Mouse (Mus musculus) hindlimb bud, embryonic 11.5 days (tissue): ENCODE measurements around the gene Tacc2.
A peak's percentile ranks its signal among the peaks of the same experiment; 100 is the strongest.

Experiments used
- DNase-seq: peaks from one replicate; pipeline ENCODE4 v3.0.0-alpha.2; 2012; ENCODE audit warnings: low read depth, low spot score; ENCODE audit errors: extremely low spot score

The Tacc2 gene

GRCm38 (mm10) chr7:130677541-130678274, 100.5 kb downstream of the Tacc2 start:
- no peak for DNase-seq

DNA sequence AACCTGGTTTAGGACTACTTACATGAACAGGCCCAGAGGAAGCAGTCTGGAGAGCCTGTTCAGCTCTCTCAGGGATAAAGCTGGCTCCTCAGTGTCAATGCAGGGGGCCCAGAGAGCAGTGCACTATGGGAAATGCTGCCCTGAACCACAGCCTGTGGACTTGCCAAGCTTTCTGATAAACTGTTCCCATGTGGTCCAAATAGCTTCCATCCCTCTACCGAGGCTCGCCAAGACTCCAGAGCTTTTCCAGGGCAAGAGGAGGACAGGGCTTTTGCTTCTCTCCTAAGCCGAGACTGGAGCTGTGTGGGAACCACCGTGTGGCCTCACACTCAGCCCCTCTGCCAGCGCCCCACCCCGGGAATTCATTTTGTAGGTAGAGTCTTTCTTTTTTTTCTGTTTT, 101.2 kb downstream of the Tacc2 start:
- no peak for DNase-seq

- DNase-seq, result no peak
These were observed 104.6 kb downstream of the Tacc2 start for GRCm38 (mm10) chr7:130681798-130682197.

DNA sequence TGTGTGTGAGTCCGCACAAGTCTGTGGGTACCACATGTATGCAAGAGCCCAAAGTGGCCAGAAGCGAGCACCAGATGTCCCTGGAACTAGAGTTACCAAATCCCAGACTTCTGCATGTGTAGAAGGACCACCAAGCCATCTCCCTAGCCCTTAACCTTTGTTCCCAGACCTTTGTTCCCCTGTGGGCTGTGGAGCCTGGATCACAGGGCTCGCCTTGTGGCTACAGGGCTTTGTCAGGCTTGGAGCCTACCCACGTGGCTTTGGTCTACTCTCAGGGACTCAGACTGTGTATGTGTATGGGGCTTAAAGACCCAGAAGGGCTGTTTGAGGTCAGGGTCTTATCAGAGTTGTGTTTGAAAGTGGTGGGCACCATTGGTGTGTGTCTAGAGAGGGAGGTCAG, 111.4 kb downstream of the Tacc2 start:
- DNase-seq, result no peak

DNA sequence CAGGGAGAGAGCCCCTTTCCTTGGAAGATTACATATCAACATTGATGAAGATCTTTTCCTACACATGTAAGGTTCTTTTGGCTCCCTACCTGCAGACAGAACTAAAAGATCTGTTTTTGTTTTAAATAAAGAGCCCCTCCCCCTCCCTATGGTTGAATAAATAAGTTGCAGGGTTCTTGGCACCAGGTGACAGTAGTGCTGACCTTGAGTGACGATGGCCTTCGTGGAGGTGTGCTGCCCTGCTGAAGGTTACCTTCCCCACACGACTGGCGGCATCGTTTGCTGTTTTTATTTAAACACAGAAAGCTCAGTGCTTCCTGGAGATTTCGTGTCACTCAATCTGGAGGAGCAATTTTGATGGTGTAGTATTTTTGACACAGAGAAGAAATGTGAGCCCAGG, 113.6 kb downstream of the Tacc2 start:
- DNase-seq, result no peak

- no peak for DNase-seq
These were observed 114.7 kb downstream of the Tacc2 start for GRCm38 (mm10) chr7:130691931-130692330.

GRCm38 (mm10) chr7:130692392-130692942, 115.2 kb downstream of the Tacc2 start:
- peak; percentile 60 for DNase-seq

GRCm38 (mm10) chr7:130692943-130693799, 115.9 kb downstream of the Tacc2 start:
- peak; percentile 18 for DNase-seq

DNA sequence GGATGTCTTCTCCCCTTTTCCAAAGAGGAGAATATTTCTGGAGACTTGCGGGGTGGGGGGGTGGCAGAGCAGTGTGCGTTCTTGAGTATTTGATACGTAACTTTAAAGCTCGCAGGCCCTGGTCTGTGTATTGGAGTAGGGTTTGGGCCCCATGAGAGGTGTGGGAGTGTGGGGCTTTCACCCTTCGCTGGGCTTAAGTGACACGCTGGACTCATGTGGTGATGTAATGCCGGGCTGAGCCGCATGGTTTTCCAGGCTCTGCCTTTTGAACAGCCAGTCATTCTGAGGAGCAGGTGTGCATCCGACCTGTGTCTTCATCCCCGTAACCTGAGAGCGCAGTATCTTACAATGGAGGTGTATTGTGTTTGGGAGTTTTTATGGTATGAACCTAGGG, 116.6 kb downstream of the Tacc2 start:
- no peak for DNase-seq

DNA sequence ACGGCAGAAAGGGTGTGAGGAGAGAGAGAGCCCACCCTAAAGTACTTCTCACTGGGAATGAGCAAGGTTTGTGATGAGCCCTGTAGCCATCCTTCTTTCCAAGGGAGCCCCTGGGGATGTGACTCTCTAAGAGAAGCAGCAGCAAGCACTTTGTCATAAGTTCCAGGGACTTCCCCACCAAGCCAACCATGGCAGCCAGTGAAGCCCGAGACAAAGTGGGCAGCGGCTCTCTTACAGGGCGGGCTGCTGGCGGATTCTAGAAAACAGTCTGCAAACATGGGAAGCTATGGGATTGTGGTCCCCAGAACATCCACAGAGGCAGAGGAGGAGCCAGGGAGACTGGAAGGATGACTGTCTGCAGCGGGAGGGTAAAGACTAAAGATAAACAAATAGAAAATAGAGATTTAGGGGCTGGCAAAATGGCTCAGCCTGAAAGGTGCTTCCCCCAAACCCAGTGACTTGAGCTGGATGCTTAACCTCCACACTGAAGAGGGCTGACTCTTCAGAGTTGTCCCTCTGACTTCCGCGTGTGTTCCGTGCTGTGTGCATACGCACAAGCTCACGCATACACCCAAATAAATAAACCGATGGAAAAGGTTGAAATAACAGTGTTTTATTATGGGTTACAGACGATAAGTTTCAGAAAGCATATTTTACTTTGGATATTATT, 118.6 kb downstream of the Tacc2 start:
- no peak for DNase-seq

GRCm38 (mm10) chr7:130696347-130697234, 119.4 kb downstream of the Tacc2 start:
- no peak for DNase-seq

GRCm38 (mm10) chr7:130698480-130698879, 121.2 kb downstream of the Tacc2 start:
- DNase-seq, result no peak

DNA sequence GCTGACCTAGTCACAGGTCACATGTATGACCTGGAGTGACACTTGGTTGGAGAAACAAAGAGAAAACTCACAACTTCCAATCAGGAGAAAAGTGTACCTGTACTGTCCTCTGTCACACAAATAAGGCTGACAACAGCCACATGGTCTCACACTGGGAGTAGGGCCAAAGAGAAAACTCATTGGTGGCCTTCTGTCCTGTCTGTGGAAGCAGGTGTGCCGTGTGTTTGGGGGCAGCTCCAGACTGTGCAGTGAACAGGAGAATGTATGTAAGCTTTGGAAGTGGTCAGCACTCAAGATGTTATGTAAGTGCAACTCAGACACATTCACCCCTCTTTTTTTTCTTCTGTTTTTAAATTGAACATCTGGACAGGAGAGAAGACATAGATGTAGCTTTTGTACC, 124.1 kb downstream of the Tacc2 start:
- DNase-seq, result no peak

GRCm38 (mm10) chr7:130705230-130705629, 128.0 kb downstream of the Tacc2 start:
- no peak for DNase-seq

- no peak for DNase-seq
These were observed 131.7 kb downstream of the Tacc2 start for GRCm38 (mm10) chr7:130708940-130709339.

DNA sequence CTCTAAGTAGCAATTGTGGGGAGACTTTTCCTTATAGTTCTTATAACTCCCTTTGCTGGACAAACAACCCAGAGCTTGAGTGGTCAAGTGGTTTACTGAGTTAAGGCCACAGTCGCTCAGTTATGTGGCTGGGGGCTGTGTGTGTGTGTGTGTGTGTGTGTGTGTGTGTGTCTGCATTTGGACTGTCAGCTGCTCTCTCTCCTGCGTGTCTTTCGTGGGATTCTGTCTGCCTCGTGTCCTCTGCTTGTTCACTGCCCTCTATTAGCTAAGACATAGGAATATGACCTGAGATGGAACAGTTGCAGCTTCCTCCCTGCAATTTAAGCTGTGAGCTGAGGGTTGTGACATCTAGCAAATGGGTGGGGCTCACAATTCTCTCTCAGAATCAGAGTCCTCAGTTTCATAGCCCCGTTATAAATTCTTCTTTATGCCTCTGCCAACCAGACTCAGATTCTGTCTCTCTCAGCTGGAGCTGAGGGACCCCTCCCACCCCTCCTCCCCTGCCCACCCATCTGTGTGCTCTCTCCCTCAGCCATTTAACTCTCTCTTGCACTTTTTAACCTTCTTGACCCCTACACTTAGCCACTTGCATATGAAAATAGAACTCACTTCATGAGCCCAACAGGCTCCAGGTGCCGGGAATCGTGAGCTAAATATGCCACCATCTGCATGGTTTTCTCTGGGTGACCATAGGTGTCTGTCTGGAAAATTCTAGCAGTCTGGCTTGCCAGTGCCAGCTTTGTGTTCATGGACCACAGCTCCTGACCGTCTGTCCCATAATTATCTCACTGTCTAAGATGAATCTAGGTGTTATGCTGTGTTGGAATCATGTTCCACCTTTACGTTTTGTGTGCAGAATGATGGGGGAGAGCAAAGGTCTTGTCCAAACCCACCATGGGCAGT, 132.4 kb downstream of the Tacc2 start:
- DNase-seq, result no peak

GRCm38 (mm10) chr7:130711851-130712250, 134.6 kb downstream of the Tacc2 start:
- DNase-seq, result no peak

DNA sequence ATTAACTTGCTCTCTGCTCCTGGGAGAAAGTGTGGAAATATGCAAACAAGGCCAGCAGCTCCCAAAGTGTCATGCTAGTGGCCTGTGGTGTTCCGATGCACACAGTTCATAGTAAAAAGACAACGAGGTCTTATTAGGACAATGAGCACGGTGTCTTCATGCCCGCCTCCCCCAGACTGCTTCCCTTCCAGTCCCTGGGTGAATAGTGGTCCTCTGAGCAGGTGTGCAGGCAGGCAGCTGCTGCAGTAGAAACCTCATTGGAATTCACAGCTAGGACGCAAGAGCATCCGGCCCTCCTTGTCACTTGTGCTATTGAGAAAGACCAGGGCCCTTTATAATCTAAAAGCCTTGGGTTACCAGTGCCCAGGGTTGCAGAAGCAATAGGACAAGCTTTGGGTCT, 136.1 kb downstream of the Tacc2 start:
- no peak for DNase-seq

DNA sequence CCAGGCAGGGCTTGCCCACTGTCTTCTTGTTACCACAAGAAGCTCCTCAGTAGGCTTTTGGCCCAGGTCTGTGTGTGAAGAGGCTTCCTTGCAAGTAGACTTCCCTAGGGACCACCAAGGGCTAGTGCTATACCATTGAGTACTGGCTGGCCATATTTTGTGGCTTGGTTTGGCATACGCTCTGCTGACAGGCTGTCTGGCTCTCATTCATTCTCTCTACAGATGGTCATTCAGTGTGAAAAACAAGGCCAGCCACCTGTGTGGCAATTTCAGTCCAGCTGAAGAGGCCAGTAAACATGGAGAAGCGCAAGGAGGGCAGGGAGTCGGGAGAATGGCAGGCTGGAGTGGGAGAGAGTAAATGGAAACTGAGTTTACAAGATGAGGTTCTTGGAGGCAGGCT, 138.2 kb downstream of the Tacc2 start:
- no peak for DNase-seq
